Mouse (Mus musculus): Measurements from ENCODE around the gene Uvrag.
"Not testable (repeated sequence)": the region's sequence is repeated elsewhere in the genome, so short reads cannot be mapped to it uniquely, and the experiment has no call there.

The Uvrag gene

DNA sequence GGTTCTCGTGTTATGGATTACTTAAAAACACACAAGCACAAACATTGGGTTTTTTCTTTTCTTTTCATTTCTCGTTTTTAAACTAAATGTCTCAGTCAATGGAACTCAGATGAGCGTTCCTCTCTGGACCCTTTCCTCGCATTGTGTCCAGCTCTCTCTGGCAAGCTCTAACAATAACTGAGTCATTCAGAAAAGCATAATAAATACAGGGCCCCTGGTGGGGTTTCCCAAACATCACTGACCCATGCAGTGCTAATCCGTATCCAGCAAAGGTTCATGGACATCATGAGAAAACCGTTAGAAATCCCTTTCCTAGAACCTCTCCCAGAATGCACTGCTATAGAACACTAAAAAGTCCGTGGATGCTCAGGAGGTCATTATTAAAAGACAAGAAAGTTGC lies 156.6 kb downstream of the Uvrag start:
- in situ Hi-C loops (cut with MboI, MseI): no loop called here

DNA sequence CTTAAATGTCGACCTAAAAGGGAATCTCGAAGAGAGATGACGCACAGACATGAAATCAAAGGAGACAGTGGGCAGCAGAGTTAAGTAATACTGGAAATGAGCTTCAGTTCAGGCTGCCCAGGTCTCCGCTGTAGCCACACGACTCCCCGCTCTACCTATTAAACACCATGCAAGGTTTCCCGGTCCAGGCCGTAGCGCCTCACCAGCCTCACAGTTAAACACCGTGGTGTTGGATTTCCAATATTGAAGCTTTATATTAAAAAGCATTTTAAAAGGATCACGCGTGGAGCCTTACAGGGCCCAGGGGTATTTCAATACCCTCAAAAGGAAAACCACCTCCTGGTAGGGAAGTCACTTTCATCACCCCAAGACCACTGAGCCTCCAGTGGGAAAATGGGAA lies 157.9 kb downstream of the Uvrag start:
- in situ Hi-C loops (cut with MboI, MseI): no loop called here

DNA sequence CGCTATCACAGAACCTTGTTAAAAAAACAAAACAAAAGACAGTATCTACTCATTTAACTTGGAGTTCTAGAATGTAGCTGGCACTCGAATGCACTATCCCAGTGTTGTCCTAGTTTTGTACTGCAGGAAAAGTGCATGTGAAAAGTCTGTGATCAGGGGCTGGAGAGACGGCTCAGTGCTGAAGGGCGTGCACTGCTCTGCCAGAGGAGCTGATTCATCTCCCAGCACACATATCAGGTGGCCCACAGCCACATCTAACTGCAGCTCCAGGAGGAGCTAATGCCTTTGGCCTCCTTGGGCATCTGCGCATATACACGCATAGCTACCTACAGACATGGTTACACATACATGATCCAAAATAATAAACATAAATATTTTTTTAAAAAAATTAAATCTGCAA lies 159.5 kb downstream of the Uvrag start:
- in situ Hi-C loops (cut with MboI, MseI): no loop called here

DNA sequence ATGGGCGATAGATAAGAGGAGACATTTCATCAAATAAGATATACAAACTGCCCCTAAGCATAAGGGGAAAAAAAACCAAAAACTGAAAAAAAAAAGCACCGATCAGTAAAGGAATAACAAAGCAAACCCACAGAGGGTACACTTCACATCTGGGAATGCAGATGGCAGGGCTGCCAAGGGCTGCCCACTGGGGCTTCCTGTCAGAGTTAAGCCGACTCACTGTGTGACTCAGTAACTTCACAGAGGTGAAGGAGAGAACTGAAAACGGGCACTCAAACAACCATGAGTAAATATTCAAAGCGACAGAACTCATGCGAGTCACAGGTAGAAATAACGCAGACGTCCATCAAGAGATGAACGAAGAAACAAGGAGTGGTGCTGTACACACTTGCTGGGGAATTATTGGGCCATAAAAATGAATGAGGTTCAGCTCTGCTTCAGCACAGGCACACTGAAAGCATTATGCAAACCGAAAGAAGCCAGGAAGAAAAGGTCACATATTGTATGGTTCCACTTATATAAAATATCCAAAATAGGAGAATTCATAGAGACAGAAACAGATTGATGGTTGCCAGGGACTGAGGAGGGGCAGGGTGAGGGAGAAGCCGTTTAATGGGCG lies 164.0 kb downstream of the Uvrag start:
- in situ Hi-C loops (cut with MboI, MseI): no loop called here

DNA sequence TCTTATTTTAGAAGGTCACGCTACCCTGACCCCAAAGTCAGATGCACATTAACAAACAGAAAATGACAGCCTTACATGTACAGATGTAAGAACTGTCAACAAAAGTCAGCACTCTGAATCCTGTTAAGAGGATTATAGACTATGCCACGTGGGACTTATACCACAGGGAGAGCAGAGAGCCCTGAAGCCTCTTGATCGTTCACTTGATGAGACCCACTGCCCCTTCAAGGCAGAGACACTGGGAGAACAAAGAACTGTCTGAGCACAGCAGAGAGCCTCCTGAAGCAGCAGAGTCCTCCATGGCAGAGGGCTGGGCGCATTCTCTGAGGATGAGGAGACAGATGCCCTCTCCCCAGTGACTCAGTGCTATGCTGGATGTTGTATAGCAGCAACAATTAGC lies 166.4 kb downstream of the Uvrag start:
- in situ Hi-C loops (cut with MboI, MseI): no loop called here

DNA sequence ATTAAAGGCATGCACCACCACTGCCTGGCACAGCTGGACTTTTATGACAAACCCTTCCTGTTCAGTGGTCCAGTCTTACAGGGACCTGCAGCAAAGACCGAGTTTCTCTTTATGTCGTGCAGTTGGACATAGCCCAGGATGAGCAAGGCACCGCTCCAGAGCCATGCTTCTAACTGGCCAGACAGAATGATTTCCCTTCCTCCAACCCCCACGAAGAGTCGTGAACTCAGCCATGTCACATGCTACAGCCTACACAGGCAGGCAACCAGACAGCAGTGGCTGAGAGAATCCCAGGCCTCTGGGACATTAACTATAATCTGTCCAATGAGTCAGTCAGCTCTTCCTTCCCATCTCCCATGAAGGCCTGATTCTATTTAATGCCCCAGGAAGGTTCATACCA lies 170.2 kb downstream of the Uvrag start:
- in situ Hi-C loops (cut with MboI, MseI): no loop called here

DNA sequence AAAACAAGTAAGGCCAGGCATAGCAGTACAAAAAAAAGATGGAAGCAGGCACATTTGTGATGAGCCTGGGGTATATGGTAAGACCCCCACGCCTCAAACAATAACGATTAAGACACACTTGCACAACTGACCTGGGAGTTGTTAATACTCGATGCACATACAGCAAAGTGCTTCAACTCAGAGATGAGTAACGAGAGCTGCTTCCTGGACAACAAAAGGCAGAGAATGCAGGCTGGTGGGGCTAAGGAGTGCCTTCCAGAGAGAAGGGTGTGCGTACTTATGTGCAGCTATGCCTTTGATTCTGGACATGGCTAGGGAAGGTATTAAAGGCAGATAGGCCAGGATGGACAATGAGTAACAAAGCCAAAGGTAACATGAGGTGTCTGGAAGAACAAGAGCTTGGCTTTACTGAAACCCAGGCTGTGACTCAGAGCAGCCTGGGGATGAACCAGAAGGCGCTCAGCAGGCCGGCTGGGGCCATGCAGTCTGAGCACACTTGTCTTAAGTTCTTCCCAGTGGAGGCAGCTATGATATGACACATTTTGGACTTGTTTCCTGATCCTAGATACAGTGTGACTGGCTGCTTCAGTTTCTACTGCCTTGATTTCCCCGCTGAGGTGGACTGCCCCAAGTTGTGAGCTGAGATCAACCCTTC lies 172.1 kb downstream of the Uvrag start:
- in situ Hi-C loops (cut with MboI, MseI): no loop called here

DNA sequence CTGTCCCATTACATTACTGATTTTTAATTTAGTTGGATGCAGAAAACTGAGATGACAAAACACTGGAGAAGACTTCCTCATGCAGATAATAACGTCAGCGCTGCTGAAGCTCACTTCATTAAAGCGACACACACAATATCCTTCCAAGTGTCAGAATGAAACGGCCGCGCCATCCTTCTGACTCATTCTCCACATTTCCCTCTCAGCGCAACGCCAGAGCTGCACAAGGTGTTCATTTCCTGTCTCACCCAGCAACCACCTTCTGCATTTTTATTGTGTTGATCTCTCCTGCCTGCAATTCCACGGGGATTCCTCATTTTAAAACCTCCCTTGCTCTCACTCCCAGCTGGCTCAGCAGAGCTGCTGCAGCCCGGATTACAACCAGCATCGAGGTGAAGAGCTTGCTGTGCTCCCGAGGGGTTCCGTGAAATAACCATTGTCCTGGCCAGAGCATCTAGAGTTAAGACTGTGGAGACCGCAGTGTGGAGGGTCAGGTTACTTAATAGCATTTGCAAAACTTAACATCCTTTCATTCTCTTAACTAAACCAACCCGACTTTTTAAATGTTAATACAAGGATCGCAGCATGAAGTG lies 172.8 kb downstream of the Uvrag start:
- in situ Hi-C loops (cut with MboI, MseI): no loop called here

DNA sequence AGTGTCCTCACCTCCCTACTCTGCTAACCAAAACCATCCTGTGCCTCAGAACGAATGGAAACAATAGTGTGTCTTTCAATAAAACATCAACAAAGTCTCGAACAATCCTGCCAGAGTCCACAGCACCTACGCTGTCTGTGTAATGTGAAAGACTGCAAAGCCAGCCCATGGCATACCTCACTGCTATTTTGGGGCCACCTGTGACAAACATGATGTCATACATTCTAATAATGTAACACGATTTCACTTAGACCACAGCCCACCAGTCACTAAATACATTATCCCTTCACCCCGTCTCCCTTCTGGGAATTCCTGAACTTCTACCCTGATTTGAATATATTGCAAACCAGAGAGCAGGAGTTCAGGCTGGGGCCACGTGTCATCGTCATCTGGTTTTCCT lies 173.3 kb downstream of the Uvrag start:
- in situ Hi-C loops (cut with MboI, MseI): no loop called here

DNA sequence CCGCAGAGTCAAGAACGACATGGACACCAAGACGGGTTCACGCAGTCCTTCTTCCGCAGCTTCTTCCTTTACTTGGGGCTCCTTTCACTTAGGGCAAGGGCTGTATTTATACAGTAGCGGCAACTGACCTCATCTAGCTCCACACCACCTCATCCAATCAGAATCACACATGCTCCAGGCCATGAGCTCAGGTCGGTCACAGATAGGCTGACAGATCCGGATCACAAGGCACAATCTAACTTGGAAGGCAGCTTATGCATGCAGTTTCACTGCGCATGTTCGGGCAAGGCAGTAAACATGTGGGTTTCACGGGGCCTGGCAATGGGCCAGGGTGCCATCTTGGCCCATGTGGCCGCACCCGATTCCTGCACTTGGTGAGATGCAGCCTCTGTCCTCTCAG lies 177.4 kb downstream of the Uvrag start:
- in situ Hi-C loops (cut with MboI, MseI): not testable (repeated sequence)

DNA sequence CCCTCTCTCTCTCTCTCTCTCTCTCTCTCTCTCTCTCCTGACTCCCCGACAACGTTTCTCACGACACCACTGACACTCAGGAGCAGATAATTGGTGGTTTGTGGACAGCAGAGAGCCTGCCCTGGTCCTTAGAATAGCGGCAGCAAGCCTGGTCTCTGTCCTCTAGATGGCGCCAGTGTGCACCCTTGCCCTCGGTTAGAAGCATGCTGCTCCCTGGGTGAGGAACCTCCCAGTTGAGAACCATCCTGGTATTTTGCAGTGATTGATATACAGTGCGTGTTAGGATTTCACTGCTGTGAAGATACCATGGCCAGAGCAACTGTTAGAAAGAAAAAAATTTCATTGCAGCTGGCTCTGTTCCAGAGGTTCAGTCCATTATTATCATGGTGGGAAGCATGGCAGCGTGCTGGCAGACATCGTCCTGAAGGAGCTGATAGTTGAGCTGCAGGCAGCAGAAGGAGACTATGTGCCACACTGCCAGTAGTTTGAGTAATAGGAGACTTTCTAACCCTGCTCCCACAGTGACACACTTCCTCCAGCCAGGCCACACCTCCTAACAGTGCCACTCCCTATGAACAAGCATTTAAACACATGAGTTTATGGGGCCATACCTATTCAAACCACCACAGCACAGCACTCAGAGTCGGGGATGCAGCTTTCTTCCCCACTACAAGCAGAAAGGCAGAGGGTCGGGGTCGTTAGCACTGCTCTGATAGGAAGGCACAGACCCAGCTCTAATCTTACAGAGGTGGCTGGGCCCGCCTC lies 178.2 kb downstream of the Uvrag start:
- in situ Hi-C loops (cut with MboI, MseI): no loop called here

DNA sequence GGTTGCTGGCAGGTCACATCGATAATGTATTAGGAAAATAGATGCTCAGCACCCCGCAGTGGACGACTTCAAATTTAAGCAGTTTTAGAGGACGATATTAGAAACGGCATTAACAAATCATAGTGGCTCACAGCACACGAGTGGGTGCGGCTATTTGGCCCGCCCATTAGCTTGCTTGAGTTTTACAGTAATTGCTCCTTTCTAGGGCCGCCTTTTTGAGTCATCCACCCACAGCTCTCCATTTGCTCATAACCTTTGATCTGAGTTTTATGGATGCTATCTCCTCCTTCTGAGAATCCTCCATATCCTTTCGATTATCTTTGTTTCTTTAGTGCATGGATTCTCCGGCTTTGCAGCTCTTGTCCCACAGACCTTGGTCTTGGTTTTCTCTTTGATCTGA lies 178.9 kb downstream of the Uvrag start:
- in situ Hi-C loops (cut with MboI, MseI): no loop called here

DNA sequence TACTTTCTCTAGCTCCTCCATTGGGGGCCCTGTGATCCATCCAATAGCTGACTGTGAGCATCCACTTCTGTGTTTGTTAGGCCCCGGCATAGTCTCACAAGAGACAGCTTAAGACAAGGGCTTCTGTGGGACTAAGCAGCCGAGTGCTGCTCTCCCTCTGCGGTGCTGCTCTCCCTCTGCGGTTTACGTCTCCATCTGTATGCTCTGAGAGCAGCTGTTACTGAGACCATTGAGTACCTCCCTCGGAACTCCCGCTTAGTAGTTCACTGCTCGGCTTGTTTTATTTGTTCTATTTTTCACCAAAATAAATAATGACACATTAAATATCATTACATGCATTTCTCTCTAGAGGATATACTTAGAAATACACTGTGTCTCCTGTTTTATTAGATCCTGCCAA lies 180.7 kb downstream of the Uvrag start:
- in situ Hi-C loops (cut with MboI, MseI): no loop called here

DNA sequence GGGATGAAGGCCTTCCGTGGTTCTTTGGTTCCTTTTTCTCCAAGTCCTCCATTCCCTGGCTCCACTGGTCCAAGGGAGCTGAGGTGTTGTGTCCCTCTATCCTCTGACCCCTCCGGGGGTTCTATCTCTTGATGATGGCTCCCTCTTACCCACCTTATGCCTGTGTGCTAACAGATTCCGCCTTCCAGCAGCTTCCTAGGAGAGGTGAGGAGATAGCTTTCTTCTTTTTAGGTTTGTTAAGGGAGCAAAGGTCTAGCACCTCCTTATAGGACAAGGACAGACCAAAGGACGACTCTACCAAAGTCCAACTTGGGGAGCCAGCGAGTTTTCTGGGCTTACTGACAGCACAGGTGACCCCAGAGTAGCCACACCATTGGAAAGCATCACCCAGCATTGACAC lies 181.7 kb downstream of the Uvrag start:
- in situ Hi-C loops (cut with MboI, MseI): loop anchor here in 1 of 2 experiments (10.0 kb wide), 1 partner anchor 1974 kb away; no protein-coding TSS in a partner anchor

DNA sequence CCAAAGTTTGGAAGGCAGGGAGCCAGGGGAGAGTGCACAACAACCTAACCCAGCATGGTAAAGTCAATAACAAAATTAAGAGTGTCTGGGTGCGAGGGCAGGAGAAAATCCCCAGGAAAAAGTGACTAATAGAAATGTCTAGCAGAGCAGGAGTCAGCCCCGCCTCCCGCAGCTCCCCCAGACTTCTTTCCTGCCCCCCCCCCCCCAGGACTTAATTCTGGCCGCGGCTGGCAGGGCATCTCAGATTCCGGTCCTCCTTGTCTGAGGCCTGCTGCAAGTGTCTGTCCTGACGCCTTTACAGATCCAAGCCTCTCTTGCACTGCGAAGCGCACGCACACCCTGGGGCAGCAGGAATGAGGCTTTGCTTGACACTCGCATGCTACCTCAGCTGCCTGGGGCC lies 182.8 kb downstream of the Uvrag start:
- in situ Hi-C loops (cut with MboI, MseI): loop anchor here in 1 of 2 experiments (10.0 kb wide), 1 partner anchor 1973 kb away; no protein-coding TSS in a partner anchor

DNA sequence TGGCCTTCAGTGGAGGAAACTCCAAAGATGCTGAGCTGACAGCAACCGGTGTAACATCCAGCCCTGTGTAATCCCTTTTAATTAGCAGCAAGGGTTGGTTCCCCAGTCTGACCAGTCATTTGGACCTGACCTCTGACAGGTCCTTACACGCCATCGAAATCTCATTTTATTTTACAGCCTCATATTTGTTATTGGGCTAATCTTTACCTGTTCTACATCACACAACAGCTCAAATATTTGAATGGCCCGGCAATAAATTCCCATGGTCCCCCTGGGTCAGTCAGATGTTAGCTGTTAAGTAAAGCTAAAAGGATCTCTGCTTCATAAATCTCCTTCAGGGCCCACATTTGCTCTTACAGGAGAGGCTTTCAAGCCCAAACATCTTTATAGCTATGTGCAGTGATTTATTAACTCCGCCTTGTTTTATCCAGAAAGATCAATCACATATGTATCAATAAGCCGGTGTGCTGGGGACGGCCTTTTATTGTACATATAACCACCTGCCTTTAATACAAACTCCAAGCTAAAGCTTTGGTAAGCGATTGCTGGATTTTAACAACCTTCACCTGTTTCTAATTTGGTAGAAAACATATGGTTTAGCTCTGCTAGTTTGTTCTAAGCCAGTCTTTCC lies 183.7 kb downstream of the Uvrag start:
- in situ Hi-C loops (cut with MboI, MseI): loop anchor here in 1 of 2 experiments (10.0 kb wide), 1 partner anchor 1972 kb away; no protein-coding TSS in a partner anchor

DNA sequence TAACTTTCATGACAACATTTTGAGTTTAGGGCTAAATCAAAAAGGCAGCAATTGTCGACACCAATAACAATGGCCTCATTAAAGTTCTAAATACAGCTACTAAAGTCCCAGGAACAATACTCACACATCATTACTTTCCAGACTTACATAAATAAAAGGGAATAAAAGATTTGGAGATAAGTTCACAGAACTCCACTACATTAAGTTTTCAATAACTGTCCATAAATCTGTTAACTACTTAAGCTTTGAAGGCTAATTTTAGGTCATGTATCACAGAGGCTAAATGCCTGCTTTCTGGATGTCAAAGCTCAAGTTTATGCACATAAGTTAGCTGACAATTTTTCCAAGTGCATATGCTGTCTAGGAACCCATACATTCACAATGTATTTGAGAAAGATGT lies 184.3 kb downstream of the Uvrag start:
- in situ Hi-C loops (cut with MboI, MseI): loop anchor here in 1 of 2 experiments (10.0 kb wide), 1 partner anchor 1972 kb away; no protein-coding TSS in a partner anchor

DNA sequence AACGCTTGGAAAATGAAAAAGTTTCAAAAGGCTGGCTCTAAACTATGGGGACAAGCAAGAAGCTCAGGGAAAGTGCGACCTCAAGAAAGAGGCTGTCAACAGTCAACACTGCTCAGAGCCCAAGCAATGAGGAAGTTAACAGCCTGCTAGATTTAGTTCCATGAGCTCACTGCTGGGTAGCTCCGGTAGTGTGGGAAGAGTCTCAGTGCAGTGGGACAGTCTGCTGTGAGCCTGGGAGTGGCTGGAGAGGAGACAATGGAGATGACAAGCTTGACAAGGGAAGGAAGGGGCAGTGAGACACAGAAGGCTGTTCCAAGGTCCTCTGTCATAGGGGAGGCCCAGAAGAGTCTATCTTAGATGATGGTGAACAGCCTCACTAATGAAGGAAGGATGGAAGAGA lies 187.3 kb downstream of the Uvrag start:
- in situ Hi-C loops (cut with MboI, MseI): loop anchor here in 1 of 2 experiments (10.0 kb wide), 1 partner anchor 1969 kb away; no protein-coding TSS in a partner anchor

DNA sequence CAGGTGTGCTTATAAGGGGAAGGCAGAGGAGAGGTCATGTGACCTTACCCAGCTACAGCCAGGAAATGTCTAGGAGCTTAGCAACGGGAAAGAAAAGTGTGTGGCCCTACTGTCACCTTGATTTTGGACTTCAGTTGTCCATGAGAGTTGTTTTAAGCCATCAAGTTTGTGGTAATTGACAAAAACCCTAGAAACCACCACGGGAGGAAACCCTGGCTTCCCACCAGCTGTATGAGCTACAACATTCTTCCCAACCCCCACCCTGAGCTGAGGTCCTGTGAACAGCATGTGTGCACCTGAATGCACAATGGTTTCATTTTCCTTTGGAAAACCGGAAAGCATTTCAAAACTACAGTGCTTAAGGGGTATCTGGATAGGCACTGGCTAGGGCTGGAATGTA lies 196.0 kb downstream of the Uvrag start:
- in situ Hi-C loops (cut with MboI, MseI): no loop called here

DNA sequence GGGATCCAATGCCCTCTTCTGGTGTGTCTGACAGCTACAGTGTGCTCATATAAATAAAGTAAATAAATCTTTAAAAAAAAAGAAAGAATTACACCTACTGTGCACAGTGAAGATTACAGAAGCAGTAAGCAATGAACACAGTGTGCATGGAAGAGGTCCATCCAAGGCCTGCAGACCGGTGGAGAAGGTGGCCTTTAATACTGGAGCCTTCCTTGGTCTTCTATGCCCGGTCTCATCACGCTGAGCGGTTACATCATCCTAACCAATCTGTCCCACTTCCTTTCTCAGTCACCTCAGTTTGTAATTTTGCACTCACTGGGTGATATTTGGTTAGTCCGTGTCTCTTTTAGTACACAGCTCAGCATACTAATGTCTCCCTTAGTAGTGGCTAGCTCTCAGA lies 197.3 kb downstream of the Uvrag start:
- in situ Hi-C loops (cut with MboI, MseI): no loop called here

DNA sequence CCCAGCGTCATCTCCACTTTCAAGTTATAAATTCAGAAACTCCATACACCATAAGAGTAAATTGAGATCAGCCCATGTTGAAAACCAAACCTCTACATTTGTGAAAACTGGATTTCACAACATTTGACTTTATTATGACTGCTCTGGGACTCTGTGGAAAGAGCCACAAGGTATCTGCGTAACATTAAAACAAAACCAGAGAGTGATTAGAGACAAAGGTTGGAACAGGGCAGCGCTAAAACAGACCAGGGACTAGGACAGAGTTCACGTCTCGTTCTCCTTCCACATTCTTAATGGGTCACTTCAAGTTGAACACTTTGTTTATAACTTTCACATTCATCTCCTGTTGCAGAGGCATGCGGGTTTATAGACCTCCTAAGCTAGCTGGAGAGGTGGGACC lies 198.2 kb downstream of the Uvrag start:
- in situ Hi-C loops (cut with MboI, MseI): no loop called here

DNA sequence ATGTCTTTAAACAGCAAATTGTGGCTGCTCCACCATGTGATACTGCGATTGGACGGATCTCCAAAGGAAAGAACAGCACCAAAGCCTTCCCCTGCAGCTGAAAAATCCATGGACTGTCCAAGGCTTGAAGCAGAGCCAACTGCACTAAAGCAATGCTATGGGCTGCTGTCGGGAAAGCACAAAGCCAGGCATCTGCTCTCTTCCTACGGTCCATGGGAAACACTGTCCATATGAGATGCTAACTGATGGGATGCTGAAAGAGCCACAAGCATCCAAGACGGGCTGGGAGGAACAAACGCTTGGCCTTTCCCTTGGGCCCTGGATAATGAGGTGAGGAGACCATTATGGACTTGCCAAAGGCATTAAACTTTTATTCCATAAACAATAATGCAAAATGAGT lies 201.7 kb downstream of the Uvrag start:
- in situ Hi-C loops (cut with MboI, MseI): no loop called here
